Mouse (Mus musculus) gastrocnemius, adult 2 months (tissue): ENCODE data around the gene Mief1. TPM values are rescaled to one million over a fixed set of nuclear protein-coding genes. Genes with fewer than 3 reads are reported as not detected.

Experiments used
- DNase-seq: peaks from one replicate; pipeline ENCODE4 v3.0.0; 2022
- H3K27ac ChIP-seq: fragments of 200-600 bp; 2 replicates; pipeline ENCODE4 v1.8.1; 2022; ENCODE audit warnings: mild to moderate bottlenecking
- H3K4me3 ChIP-seq: fragments of 200-600 bp; 2 replicates; pipeline ENCODE4 v1.8.1; 2022; ENCODE audit warnings: mild to moderate bottlenecking, moderate library complexity
- CTCF ChIP-seq: fragments of 200-600 bp; IDR thresholded peaks from 2 replicates; pipeline ENCODE4 v1.8.1; 2022; ENCODE audit warnings: antibody characterized with exemption, mild to moderate bottlenecking, moderate library complexity
- intact Hi-C: fragments of 180-260 bp; cut with DNase I; formaldehyde crosslinking; loops from one replicate; pipeline ENCODE4 v1.15.1; 2025
- total RNA-seq, 2 experiments: library from RNA; stranded (reverse); gene quantifications; 2 replicates each; pipeline ENCODE4 v1.2.3; 2021

Gene Mief1
- total RNA-seq, 2 experiments from 2014 or later: 20.6 to 24.6 TPM

DNA sequence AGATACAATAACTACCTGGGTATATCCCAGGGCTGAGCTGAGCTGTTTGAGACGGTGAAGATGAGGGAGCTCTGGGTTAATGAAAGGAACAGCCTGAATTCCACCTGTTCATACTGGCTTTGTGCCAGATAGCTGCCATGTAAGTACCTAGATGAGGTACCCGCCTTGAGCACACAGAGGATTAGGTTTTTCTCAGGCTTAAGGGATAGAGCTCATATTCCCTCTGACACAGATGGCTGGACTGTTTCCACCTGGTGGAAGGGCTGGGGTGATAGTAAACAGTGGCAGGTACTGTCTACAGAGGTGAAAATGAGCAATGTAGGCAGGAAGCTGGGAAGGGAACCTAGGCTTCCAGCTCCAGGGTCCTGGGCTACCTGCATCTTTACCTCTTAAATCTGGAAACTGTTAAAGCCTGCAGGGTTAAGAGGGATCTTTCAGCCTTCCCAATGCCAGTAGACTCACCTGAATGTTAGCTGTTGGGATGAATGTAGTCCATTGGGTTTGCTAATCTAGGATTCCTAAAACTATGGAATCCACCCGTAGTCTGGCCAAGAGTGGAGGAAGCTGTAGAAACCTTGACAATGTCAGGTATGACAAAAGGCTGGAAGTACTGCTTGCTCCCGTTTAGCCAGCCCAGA lies 23.9 kb downstream of the Mief1 start:
- H3K27ac ChIP-seq: peak overlapping the region; percentile 99
- peak; percentile 60 for DNase-seq
- peak overlapping the region; percentile 78 for H3K4me3 ChIP-seq
- intact Hi-C loops: no loop called here
- TF ChIP-seq CTCF: no peak

DNA sequence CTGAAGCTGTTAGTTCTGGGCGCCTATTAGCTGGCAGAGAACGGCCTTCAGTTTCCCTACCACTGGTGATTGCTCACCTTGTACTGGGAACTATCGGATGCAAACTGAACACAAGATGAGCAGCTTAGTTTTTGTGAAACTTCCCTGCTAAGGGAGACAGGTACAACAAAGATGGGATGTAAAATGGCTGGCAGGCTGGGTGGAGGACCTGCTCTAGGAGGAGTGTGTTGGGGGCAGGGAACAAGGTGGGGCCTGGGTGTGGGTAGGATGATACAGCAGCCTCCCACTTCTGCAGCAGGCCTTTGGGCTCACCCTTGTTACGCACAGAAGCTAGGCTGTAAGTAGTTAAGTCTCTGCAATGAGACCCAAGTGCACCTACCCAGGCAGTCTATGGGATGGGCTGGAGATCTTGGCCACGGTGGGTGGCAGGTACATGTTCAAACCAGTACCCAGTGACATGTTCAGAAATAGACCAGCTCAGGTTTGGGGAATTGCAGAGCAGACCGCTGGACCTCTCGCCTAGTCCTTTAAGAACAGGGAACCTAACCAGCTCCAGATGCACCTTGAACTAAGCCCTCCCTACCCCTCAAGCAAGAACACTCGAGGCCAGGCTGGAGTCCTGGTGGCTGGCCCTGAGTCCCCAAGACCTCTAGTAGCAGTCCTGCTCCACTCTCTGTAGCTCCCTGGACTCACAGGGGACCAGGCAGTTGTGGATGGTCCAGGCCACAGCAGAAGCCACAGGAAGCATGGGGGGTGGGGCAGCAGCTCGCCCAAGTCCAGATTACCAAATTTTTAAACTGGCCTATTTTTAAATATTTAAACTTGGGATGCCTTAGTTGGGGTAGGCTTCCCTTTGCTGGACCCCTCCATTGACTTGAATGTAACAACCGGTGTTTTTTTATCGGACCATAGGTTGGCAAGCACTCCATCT lies 24.7 kb downstream of the Mief1 start:
- no peak for DNase-seq
- H3K27ac ChIP-seq: peak overlapping the region; percentile 99
- intact Hi-C loops: no loop called here
- no peak for TF ChIP-seq CTCF
- peak overlapping the region; percentile 78 for H3K4me3 ChIP-seq

DNA sequence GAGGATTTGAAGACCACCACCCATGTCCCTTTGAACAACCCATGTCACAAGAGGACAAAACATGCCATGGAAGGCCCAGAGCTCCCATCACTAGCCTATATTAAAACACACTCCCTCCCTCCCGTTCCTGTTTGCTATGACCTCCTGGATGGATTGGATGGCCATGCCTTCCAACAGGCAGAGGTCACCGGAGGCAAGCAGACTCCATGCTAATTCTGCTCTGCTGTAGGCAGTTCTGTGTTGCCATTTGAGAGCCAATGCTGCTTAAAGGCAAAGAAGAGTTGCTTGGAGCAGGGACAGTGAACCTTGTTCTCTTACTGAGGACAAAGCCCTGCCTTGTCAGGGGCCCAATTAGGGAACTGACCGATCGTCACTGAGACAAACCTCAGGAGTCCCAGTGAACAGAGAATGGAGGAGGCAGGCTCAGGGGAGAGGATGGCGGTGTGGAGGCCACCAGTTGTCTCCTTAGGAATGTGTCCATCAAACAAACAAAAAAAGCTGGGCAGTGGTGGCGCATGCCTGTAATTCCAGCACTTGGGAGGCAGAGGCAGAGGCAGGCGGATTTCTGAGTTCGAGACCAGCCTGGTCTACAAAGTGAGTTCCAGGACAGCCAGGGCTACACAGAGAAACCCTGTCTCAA lies 25.7 kb downstream of the Mief1 start:
- intact Hi-C loops: loop anchor here (5.0 kb wide), 1 partner anchor 443 kb away; no protein-coding TSS in a partner anchor
- Histone ChIP-seq H3K27ac (peak overlapping the region; percentile 99; the same call in 1 of the 2 replicates), H3K4me3 (no peak overlapping the region)
- no peak for TF ChIP-seq CTCF
- no peak for DNase-seq

DNA sequence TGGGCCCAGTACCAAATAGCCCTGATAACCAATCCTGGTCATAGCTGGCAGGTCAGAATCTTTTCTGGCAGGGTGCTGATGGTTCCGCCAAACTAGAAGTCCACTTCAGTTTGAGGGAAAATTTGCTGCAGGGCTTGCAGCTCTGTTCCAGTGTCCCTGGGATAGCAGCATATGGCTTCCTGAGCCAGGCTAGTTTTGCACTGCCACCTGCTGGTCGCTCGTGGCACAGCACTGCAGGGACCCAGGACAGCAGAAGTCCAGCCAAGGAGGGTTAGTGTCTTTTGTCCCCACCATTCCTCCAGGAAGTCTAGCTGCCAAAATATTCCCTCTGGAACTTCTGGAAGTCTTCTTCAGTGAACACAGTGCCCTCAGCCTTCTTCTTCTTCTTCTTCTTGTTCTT lies 26.9 kb downstream of the Mief1 start:
- peak; percentile 98 for TF ChIP-seq CTCF
- Histone ChIP-seq H3K27ac (peak overlapping the region; percentile 52), H3K4me3 (no peak overlapping the region)
- peak; percentile 88 for DNase-seq
- intact Hi-C loops: loop anchor here (1.0 to 5.0 kb wide), 2 partner anchors 35 to 442 kb away; no protein-coding TSS in a partner anchor

DNA sequence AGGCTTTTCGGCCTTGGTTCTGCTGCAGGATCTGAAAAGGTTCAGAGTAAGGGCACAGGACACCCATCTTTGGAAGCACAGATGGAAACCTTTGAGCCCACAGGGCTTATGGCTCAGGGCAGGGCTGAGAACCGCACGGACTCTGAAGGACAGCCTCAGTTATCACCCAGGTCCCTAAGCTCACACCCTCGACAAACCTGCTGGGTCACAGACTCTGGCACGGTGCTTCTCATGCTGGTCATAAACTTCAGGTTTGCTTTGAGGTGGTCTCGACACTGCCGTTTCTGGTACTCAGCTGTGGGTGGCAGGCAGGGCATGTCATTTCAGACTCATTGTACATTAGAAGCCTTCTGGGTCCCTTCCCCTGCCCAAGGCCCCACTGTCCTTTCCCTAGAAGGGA lies 27.3 kb downstream of the Mief1 start:
- intact Hi-C loops: loop anchor here (1.0 to 5.0 kb wide), 2 partner anchors 36 to 441 kb away; no protein-coding TSS in a partner anchor
- H3K4me3 ChIP-seq: no peak overlapping the region
- DNase-seq: no peak
- no peak overlapping the region for H3K27ac ChIP-seq
- TF ChIP-seq CTCF: no peak

DNA sequence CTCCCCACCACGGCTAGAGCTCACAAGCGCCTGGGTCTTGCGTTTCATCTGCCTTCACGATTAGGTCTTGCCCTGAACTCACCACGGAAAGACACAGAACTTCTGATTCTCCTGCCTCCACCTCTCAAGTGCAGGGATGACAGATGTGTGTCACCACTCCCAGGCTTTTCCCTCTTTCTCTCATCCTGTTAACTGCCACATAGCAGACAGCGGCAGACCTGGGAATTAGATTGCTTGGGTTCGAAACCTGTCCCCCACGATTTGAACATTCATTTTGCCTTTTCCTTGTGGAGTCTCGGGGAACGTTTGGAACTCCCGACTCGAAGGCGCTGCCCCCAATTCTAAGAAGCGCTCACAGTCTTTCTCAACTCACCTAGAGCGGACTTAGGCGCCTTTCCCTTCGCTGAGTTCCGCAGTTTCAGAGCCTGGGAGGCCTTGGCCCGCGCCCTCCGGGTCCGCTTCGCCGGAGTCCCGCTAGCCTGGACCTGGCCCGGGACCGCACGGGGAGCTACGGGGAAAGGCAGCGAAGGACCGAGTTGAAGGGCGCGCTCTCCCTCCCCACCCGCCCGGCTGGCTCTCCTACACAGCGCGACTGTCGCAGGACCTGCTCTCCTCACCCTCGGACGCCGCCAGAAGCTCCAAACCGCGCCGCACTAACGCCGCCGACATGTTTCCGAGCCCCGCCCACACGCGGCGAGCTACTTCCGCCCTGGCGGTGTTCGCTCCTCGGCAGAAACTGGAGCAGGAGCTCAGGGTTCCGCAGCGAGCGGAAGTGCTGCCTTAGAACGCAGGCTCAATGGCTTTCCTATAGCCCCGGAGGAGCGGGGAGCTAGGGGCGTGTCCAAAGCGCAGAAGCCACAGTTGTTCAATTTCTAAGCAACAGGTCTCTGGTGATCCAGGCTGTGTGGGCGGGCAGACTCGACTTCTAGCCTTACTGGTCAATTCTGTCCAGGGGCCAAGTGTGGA lies 30.1 kb downstream of the Mief1 start, which contains the start of gene Rps19bp1:
TSS of gene Rps19bp1 (minus strand) at position 706 of the 966 bp plus-strand sequence.
- intact Hi-C loops: loop anchor here (5.0 kb wide), 1 partner anchor 438 kb away; no protein-coding TSS in a partner anchor
- no peak for TF ChIP-seq CTCF
- peak; percentile 91 for DNase-seq
- Histone ChIP-seq H3K4me3 (peak within 1 kb of the TSS; percentile 98), H3K27ac (peak within 1 kb of the TSS; percentile 89)

DNA sequence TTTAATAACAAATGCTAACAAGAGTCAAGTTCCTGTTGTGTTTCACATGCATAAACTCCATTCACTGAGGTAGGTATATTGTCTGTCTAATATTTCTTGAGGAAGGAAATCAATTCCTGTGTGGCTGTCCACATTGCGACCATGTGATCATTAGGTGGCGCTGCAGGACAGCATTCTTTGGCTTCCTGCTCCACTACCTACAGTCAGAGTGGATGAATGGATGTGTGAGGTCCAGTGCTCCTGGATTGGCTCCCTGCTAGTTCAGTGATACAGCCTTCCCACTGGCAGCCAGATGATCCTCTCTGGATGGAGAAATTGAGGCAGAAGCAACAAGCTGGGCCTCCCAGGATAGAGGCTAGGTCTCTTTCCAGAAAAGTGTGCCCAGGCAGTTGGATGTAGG lies 32.5 kb downstream of the Mief1 start:
- intact Hi-C loops: loop anchor here (5.0 kb wide), 1 partner anchor 426 kb away; no protein-coding TSS in a partner anchor
- peak; percentile 83 for TF ChIP-seq CTCF
- DNase-seq: peak; percentile 72
- Histone ChIP-seq H3K27ac (no peak overlapping the region), H3K4me3 (no peak overlapping the region)

DNA sequence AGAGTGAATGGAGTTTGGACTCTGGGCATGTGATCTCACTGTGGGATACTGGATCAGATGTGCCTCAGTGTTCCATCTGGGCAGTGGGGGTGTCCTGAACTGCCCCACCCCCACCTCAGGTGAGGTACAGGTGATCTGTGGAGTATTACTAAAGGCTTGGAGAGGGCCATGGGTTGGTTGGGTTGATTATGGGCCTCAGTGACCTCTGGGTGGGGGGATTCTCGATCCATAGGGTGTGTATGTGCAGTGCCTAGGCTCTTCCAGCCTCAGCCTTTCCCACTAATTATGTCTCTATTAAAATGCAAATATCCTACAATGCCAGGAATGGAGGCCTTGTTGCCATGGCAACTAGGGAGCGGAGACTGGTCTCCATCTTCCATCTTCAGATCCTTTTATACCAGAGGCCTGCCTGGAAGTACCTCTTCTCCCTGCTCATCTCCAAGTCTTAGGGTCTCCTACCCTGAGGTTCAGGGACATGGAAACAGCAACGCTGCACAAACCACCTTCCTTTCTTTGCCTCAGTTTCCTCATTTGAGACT lies 38.1 kb downstream of the Mief1 start:
- intact Hi-C loops: no loop called here
- TF ChIP-seq CTCF: no peak
- no peak overlapping the region for H3K4me3 ChIP-seq

DNA sequence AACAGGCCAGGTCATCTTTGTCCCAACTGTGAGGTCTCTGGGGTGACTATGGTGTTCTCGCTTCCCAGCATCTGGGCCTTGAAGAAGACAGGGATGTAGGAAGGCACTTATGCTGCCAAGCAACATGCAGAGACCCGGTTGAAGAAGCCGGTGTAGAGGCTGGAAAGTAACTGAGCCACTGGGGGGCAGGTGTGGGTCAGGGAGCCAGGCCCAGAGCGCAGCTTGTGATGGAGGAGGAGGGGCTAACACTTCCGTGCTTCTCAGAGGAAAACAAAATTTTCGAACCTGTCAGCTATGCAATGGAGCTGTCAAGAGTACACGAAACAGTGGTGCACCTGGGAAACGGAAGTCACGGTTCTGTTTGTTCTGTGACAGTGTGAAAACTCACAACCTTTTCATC lies 43.3 kb downstream of the Mief1 start:
- intact Hi-C loops: no loop called here
- no peak for DNase-seq
- no peak for TF ChIP-seq CTCF
- no peak overlapping the region for H3K4me3 ChIP-seq
- H3K27ac ChIP-seq: no peak overlapping the region

More for the DNA sequence above, 38.1 kb downstream of the Mief1 start:
- DNase-seq: no peak
- no peak overlapping the region for H3K27ac ChIP-seq

DNA sequence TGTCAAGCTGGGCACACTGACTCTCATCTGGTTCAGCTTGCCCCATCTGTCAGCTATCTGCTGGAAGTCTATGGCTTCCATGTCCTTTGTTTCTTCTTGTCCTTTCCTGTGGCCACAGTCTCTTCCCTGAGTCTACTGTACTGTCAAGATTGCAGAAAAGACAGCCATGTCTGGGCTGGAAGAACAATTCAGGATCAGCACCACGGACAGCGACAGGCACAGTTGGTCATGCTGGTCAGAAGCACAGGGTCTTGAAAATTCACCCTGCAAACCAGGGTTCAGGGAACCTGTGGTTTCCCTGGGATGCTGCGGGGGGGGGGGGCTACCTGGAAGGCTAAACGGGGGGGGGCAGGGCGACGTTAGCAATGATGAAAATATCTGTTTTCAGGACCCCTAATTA lies 43.8 kb downstream of the Mief1 start:
- intact Hi-C loops: no loop called here
- DNase-seq: peak; percentile 54
- Histone ChIP-seq H3K27ac (no peak overlapping the region), H3K4me3 (no peak overlapping the region)
- TF ChIP-seq CTCF: no peak

DNA sequence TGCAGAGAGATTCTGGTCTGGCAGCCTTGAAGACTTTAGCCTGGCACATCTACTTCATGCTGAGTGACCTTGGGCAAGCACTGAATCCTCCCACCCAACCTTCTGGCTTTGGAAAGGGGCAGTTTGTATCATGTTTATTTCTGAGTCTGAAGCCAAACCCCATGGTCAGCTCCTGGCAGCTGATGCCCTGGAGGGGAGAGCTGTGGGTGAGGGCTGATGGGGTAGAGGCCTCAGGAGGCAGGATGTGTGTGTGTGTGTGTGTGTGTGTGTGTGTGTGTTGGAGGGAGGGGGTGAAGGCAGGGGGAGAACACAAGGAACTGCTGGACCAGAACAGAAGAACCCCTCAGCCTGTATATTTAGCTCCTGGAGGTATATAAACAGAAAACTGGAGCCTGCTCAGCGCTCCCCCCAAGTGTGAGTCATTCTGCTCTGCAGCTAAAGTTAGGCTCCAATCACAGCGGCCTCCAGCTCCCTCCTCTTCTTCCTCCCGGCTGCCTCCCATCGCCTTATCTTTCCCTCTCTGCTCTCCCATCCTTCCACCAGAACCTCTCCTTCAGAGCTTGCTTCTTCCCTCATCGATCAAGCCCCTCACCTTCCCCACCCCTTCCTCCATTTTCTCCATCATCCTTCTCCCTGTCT lies 44.4 kb downstream of the Mief1 start:
- no peak for DNase-seq
- no peak overlapping the region for H3K4me3 ChIP-seq
- TF ChIP-seq CTCF: no peak

More for the DNA sequence above, 44.4 kb downstream of the Mief1 start:
- intact Hi-C loops: no loop called here
- H3K27ac ChIP-seq: no peak overlapping the region
